8 mouse cellular contexts compared by ENCODE assay signal in genomic region chr13:74300925-74301606, GRCm38 (mm10). TPM values are rescaled to one million over a fixed set of nuclear protein-coding genes. Genes with fewer than 3 reads are reported as not detected.
DNase-seq lines count a peak whose midpoint lies in the region; ATAC-seq and TF ChIP-seq lines count a peak whose summit lies in the region.

No protein-coding gene starts in this region.

- intact Hi-C loops in gastrocnemius, postnatal 36 days (cut with DNase I): loop anchor here (5.0 to 10.0 kb wide), 3 partner anchors 109 to 336 kb away; partner anchors contain the start of gene Zdhhc11

- WGBS in heart, embryonic 12.5 days: 41% methylated on average over 4 of the region's 4 CpGs
- WGBS in limb, embryonic 10.5 days: 46% methylated on average over 4 of the region's 4 CpGs
- 43% methylated on average over 4 of the region's 4 CpGs for WGBS in midbrain, embryonic 13.5 days
- 23% methylated on average over 4 of the region's 4 CpGs for WGBS in small intestine, adult 2 months

- H3K9me3 ChIP-seq in heart, embryonic 12.5 days (replicated peaks): no peaks in the 10 kb centered on the region
- no peaks in the 10 kb centered on the region for H3K9me3 ChIP-seq in limb, embryonic 10.5 days (replicated peaks)
- H3K9me3 ChIP-seq in midbrain, embryonic 13.5 days: no peaks in the 10 kb centered on the region

- H3K27ac ChIP-seq in heart, embryonic 12.5 days (ENCODE audit: poor library complexity, severe bottlenecking): no peak overlapping the region
- no peak overlapping the region for H3K27ac ChIP-seq in limb, embryonic 10.5 days
- no peak overlapping the region for H3K27ac ChIP-seq in midbrain, embryonic 13.5 days
- H3K27ac ChIP-seq in small intestine, adult 2 months (ENCODE audit: insufficient read depth, low read depth, low read length): peak overlapping the region; percentile 80

- peak; percentile 56 to 85 for DNase-seq in heart, adult 18-20 months
- peak; percentile 59 for DNase-seq in embryo, embryonic 11.5 days (ENCODE audit: low read depth, low spot score)
- peak; percentile 39 to 44 for DNase-seq in gastrocnemius, postnatal 36 days
- DNase-seq in kidney, adult 18-20 months: peak; percentile 73
- DNase-seq in limb, embryonic 10.5 days (ENCODE audit: low spot score): peak; percentile 79

- no peak for TF ChIP-seq POLR2A in small intestine, adult 2 months (IDR thresholded peaks at IDR 0.05; ENCODE audit: low read depth, low read length)

- H3K4me2 ChIP-seq in heart, embryonic 12.5 days: no peak overlapping the region
- H3K4me2 ChIP-seq in midbrain, embryonic 13.5 days (replicated peaks): no peak overlapping the region

- no peak for ATAC-seq in heart, embryonic 12.5 days (ENCODE audit: insufficient number of reproducible peaks, low FRiP score)
- ATAC-seq in midbrain, embryonic 13.5 days: peak; percentile 89

- H3K27me3 ChIP-seq in heart, embryonic 12.5 days (replicated peaks): no peaks in the 10 kb centered on the region
- no peaks in the 10 kb centered on the region for H3K27me3 ChIP-seq in limb, embryonic 10.5 days (ENCODE audit: low read depth, poor library complexity, severe bottlenecking)
- no peaks in the 10 kb centered on the region for H3K27me3 ChIP-seq in midbrain, embryonic 13.5 days
- H3K27me3 ChIP-seq in small intestine, adult 2 months (ENCODE audit: control insufficient read depth, insufficient read depth, low read length): no peaks in the 10 kb centered on the region

- no peaks in the 10 kb centered on the region for H3K4me1 ChIP-seq in heart, embryonic 12.5 days (replicated peaks)
- no peaks in the 10 kb centered on the region for H3K4me1 ChIP-seq in limb, embryonic 10.5 days
- no peaks in the 10 kb centered on the region for H3K4me1 ChIP-seq in midbrain, embryonic 13.5 days (replicated peaks)
- H3K4me1 ChIP-seq in small intestine, adult 2 months (ENCODE audit: control insufficient read depth, insufficient read depth, insufficient read length, low read length): peaks cover 7% of the 10 kb centered on the region; the same call in 1 of the 2 replicates

- peaks cover 37% of the 10 kb centered on the region for H3K36me3 ChIP-seq in heart, embryonic 12.5 days
- peaks cover 44% of the 10 kb centered on the region for H3K36me3 ChIP-seq in limb, embryonic 10.5 days
- peaks cover 40% of the 10 kb centered on the region for H3K36me3 ChIP-seq in midbrain, embryonic 13.5 days
- peaks cover 29% of the 10 kb centered on the region for H3K36me3 ChIP-seq in small intestine, adult 2 months (ENCODE audit: control insufficient read depth, insufficient read depth, low read length)

- peak; percentile 90; the same call in 1 of the 2 replicates for TF ChIP-seq CTCF in small intestine, adult 2 months (IDR thresholded peaks at IDR 0.05; ENCODE audit: extremely low read depth, insufficient read length, insufficient replicate concordance, low read depth, low read length)

- H3K4me3 ChIP-seq in heart, embryonic 12.5 days: no peak overlapping the region
- H3K4me3 ChIP-seq in limb, embryonic 10.5 days: no peak overlapping the region
- no peak overlapping the region for H3K4me3 ChIP-seq in midbrain, embryonic 13.5 days (replicated peaks)
- H3K4me3 ChIP-seq in small intestine, adult 2 months (ENCODE audit: low read depth, low read length): peak overlapping the region; percentile 2; the same call in 1 of the 2 replicates

- no peak overlapping the region for H3K9ac ChIP-seq in heart, embryonic 12.5 days
- H3K9ac ChIP-seq in midbrain, embryonic 13.5 days (replicated peaks): no peak overlapping the region

RNA-seq across cellular contexts. Expression of gene Ahrr, which starts 8.9 kb away (rescaled TPM):
- 1 to 10 TPM; 1.2 to 1.6 TPM for total RNA-seq in heart, adult 18-20 months (2021)
- polyA plus RNA-seq in heart, embryonic 12.5 days (2016; fragmentation: Nextera tagmentation; extraction: Ambion mirVana): 0.73 and 0.82 TPM in 2 replicates
- not detected for total RNA-seq in gastrocnemius, postnatal 36 days (2021)
- 1.1 TPM in 2 replicates for polyA plus RNA-seq in limb, embryonic 10.5 days (2016; fragmentation: Nextera tagmentation; extraction: Ambion mirVana)
- polyA plus RNA-seq in midbrain, embryonic 13.5 days (2015; fragmentation: Nextera tagmentation; extraction: Ambion mirVana): 0.77 and 1.1 TPM in 2 replicates
- 1.3 and 1.6 TPM in 2 replicates for polyA plus RNA-seq in small intestine, adult 2 months (2012; rRNA removed)

RNA-seq across cellular contexts. Expression of gene Pdcd6, which starts 16.3 kb away (rescaled TPM):
- total RNA-seq in heart, adult 18-20 months (2021): 10 to 100 TPM; 45.5 to 49.3 TPM
- 87.5 and 89.2 TPM in 2 replicates for polyA plus RNA-seq in heart, embryonic 12.5 days (2016; fragmentation: Nextera tagmentation; extraction: Ambion mirVana)
- 10 to 100 TPM; 15.4 to 18.1 TPM for total RNA-seq in gastrocnemius, postnatal 36 days (2021)
- polyA plus RNA-seq in limb, embryonic 10.5 days (2016; fragmentation: Nextera tagmentation; extraction: Ambion mirVana): 134 and 136 TPM in 2 replicates
- 115 and 118 TPM in 2 replicates for polyA plus RNA-seq in midbrain, embryonic 13.5 days (2015; fragmentation: Nextera tagmentation; extraction: Ambion mirVana)
- 128 and 248 TPM in 2 replicates for polyA plus RNA-seq in small intestine, adult 2 months (2012; rRNA removed)

RNA-seq across cellular contexts. Expression of gene Sdha, which starts 49.0 kb away (rescaled TPM):
- total RNA-seq in heart, adult 18-20 months (2021): 1,000 to 10,000 TPM; 1,503 to 1,550 TPM
- polyA plus RNA-seq in heart, embryonic 12.5 days (2016; fragmentation: Nextera tagmentation; extraction: Ambion mirVana): 450 and 465 TPM in 2 replicates
- 100 to 1,000 TPM; 627 to 644 TPM for total RNA-seq in gastrocnemius, postnatal 36 days (2021)
- polyA plus RNA-seq in limb, embryonic 10.5 days (2016; fragmentation: Nextera tagmentation; extraction: Ambion mirVana): 257 and 263 TPM in 2 replicates
- polyA plus RNA-seq in midbrain, embryonic 13.5 days (2015; fragmentation: Nextera tagmentation; extraction: Ambion mirVana): 219 and 222 TPM in 2 replicates
- polyA plus RNA-seq in small intestine, adult 2 months (2012; rRNA removed): 65.1 and 96.7 TPM in 2 replicates

RNA-seq across cellular contexts. Expression of gene Ccdc127, which starts 49.0 kb away (rescaled TPM):
- total RNA-seq in heart, adult 18-20 months (2021): 10 to 100 TPM; 47.2 to 55.2 TPM
- 48.7 and 54.9 TPM in 2 replicates for polyA plus RNA-seq in heart, embryonic 12.5 days (2016; fragmentation: Nextera tagmentation; extraction: Ambion mirVana)
- 10 to 100 TPM; 43.7 to 46.4 TPM for total RNA-seq in gastrocnemius, postnatal 36 days (2021)
- polyA plus RNA-seq in limb, embryonic 10.5 days (2016; fragmentation: Nextera tagmentation; extraction: Ambion mirVana): 52.7 and 54.0 TPM in 2 replicates
- 47.3 and 51.6 TPM in 2 replicates for polyA plus RNA-seq in midbrain, embryonic 13.5 days (2015; fragmentation: Nextera tagmentation; extraction: Ambion mirVana)
- 0.36 and 0.74 TPM in 2 replicates for polyA plus RNA-seq in small intestine, adult 2 months (2012; rRNA removed)
